In the genomic region with DNA sequence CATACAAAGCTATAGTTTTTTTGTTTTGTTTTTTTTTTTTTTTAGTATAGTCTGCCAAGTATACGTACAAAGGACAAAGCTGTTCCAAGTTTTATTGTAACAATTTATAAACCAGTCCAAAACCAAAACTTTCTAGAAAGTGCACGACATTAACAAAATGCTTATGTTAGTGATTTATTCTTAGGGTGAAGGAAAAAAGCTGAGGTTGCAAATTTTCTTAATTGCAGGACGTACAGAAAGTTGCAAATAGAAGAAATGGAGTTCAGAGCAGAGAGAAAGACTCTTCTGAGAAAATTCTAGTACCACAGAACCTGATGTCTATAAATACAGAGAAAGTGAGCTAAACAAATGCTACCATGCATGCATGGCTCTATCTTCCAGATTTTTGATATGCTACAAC, we compare ENCODE assay signal across 16 mouse cellular contexts.
"Had no signal": no experiment of that assay in that cellular context is flagged by ENCODE, and none has a peak within 500 bp of the region (broad histone marks: within the 10 kb centered on the region; RNA-seq: fewer than 3 reads in every experiment).

No protein-coding gene starts in this region.

- H3K27ac ChIP-seq: neural tube, embryonic 13.5 days; neural tube, embryonic 15.5 days; stomach, embryonic 15.5 days; stomach, postnatal 0 days had no signal

- H3K36me3 ChIP-seq: neural tube, embryonic 13.5 days; neural tube, embryonic 15.5 days; stomach, embryonic 15.5 days had no signal

- H3K4me3 ChIP-seq: neural tube, embryonic 13.5 days; neural tube, embryonic 15.5 days; stomach, embryonic 15.5 days had no signal

- H3K27me3 ChIP-seq: neural tube, embryonic 13.5 days; neural tube, embryonic 15.5 days; stomach, embryonic 15.5 days had no signal

- H3K9me3 ChIP-seq: neural tube, embryonic 13.5 days; neural tube, embryonic 15.5 days; stomach, embryonic 15.5 days had no signal

- DNase-seq: retina, postnatal 1 day; right cerebral cortex, adult 18-20 months; right cerebral cortex, postnatal 14 days; right cerebral cortex, postnatal 25 days; right cerebral cortex, postnatal 4 days; spleen, adult 18-20 months; thymus, adult 18-20 months; thymus, adult 2 months; thymus, postnatal 14 days; thymus, postnatal 25 days; thymus, postnatal 36 days; thymus, postnatal 4 days had no signal

- H3K9ac ChIP-seq: neural tube, embryonic 13.5 days; neural tube, embryonic 15.5 days; stomach, embryonic 15.5 days had no signal

- H3K4me1 ChIP-seq: neural tube, embryonic 13.5 days; neural tube, embryonic 15.5 days; stomach, embryonic 15.5 days had no signal

- H3K4me2 ChIP-seq: neural tube, embryonic 13.5 days; neural tube, embryonic 15.5 days; stomach, embryonic 15.5 days had no signal
